ENCODE assay signal across 9 mouse cellular contexts in genomic region chr6:5167051-5167677, GRCm38 (mm10). TPM values are rescaled to one million over a fixed set of nuclear protein-coding genes. Genes with fewer than 3 reads are reported as not detected.
DNase-seq lines count a peak whose midpoint lies in the region; ATAC-seq and TF ChIP-seq lines count a peak whose summit lies in the region.
"Had no signal": no experiment of that assay in that cellular context is flagged by ENCODE, and none has a peak within 500 bp of the region (broad histone marks: within the 10 kb centered on the region; RNA-seq: fewer than 3 reads in every experiment).

No protein-coding gene starts in this region.

- intact Hi-C loops in gastrocnemius, postnatal 36 days (cut with DNase I) = no loop called here

- H3K27ac ChIP-seq in CH12.LX (ENCODE audit: insufficient read depth, low read depth) = no peak overlapping the region
- peak overlapping the region; percentile 40 for H3K27ac ChIP-seq in heart, embryonic 16.5 days (ENCODE audit: low read length)

- ATAC-seq in heart, embryonic 16.5 days (replicated peaks; ENCODE audit: extremely low read depth, insufficient read depth, low FRiP score) = 0 out of 2 replicates have a peak, but pooled peaks have one; percentile 28

- H3K79me2 ChIP-seq in CH12.LX (replicated peaks; ENCODE audit: control insufficient read depth, extremely low read depth, insufficient read depth, poor library complexity, severe bottlenecking) = no peaks in the 10 kb centered on the region

- dilution Hi-C loops in CH12.LX (cut with MboI; ENCODE audit: extremely low pct_ligation_motif_present, extremely low pct_unique_long_range_greater_than_20kb, low sequenced_read_pairs) = no loop called here

- no peaks in the 10 kb centered on the region for H3K27me3 ChIP-seq in CH12.LX (replicated peaks)
- no peaks in the 10 kb centered on the region for H3K27me3 ChIP-seq in heart, embryonic 16.5 days (ENCODE audit: control insufficient read depth, insufficient read depth, low read length)

- WGBS in heart, embryonic 16.5 days = 40% methylated on average over 14 of the region's 14 CpGs

- no peaks in the 10 kb centered on the region for H3K9me3 ChIP-seq in CH12.LX (replicated peaks; ENCODE audit: low read length)
- H3K9me3 ChIP-seq in heart, embryonic 16.5 days (replicated peaks; ENCODE audit: control insufficient read depth, low read length) = no peaks in the 10 kb centered on the region

- in situ Hi-C loops in CH12.LX (cut with MboI; ENCODE audit: low pct_ligation_motif_present, low pct_unique_long_range_greater_than_20kb, low sequenced_read_pairs) = no loop called here

- peak overlapping the region; percentile 72 for H3K4me2 ChIP-seq in CH12.LX (ENCODE audit: insufficient read depth, low read depth, poor library complexity, severe bottlenecking)
- H3K4me2 ChIP-seq in heart, embryonic 16.5 days (ENCODE audit: low read depth, low read length) = peak overlapping the region; percentile 47

- TF ChIP-seq RAD21 in CH12.LX (IDR thresholded peaks at IDR 0.05; ENCODE audit: low read depth, low read length) = no peak

- TF ChIP-seq CTCF in CH12.LX (conservative IDR thresholded peaks at IDR 0.05 in 1 of 2, IDR thresholded peaks at IDR 0.05 in 1 of 2; ENCODE audit: low read depth in 2 of 2, low read length in 2 of 2) = no peak

- H3K9ac ChIP-seq in CH12.LX (ENCODE audit: insufficient read depth, low read depth) = no peak overlapping the region; the same call in 1 of the 2 replicates
- H3K9ac ChIP-seq in heart, embryonic 16.5 days (ENCODE audit: low read length) = no peak overlapping the region

- no peak for DNase-seq in CH12.LX (ENCODE audit: extremely low read depth)
- peak; percentile 21 for DNase-seq in brain, adult 2 months (ENCODE audit: low read depth, low spot score)
- DNase-seq in lung, postnatal 10 days = peak; percentile 27
- no peak for DNase-seq in gastrocnemius, adult 8-10 months (ENCODE audit: low spot score in 2 of 2)
- no peak for DNase-seq in gastrocnemius, postnatal 36 days
- DNase-seq in urinary bladder, postnatal 36 days (ENCODE audit: low spot score in 2 of 2) = no peak
- DNase-seq in spleen, adult 12 weeks (ENCODE audit: low spot score) = no peak

- no peaks in the 10 kb centered on the region for H3K4me1 ChIP-seq in CH12.LX (ENCODE audit: control insufficient read depth in 1 of 2, insufficient read depth in 2 of 2)
- H3K4me1 ChIP-seq in heart, embryonic 16.5 days (ENCODE audit: control insufficient read depth, insufficient read depth, low read length) = 0 out of 2 replicates have a peak, but pooled peaks cover 2% of the 10 kb centered on the region

- H3K36me3 ChIP-seq in CH12.LX (replicated peaks in 1 of 2; ENCODE audit: control insufficient read depth in 1 of 2, insufficient read depth in 1 of 2, low read length in 1 of 2) = no peaks in the 10 kb centered on the region
- no peaks in the 10 kb centered on the region for H3K36me3 ChIP-seq in heart, embryonic 16.5 days (ENCODE audit: control insufficient read depth, insufficient read depth)

- H3K4me3 ChIP-seq in CH12.LX (replicated peaks in 1 of 3; ENCODE audit: low read depth in 2 of 3, low read length in 2 of 3, poor library complexity in 1 of 3) = peak overlapping the region in 2 of 3 experiments; percentile 34 to 45
- peak overlapping the region; percentile 16; the same call in 1 of the 2 replicates for H3K4me3 ChIP-seq in heart, embryonic 16.5 days (ENCODE audit: low read length)
- H3K4me3 ChIP-seq: myocyte had no signal

- peak; percentile 40; the same call in 1 of the 2 replicates for TF ChIP-seq POLR2A in CH12.LX (IDR thresholded peaks at IDR 0.05; ENCODE audit: low read depth, low read length)

- no peak for TF ChIP-seq EP300 in CH12.LX (IDR thresholded peaks at IDR 0.05; ENCODE audit: low read length)

TF ChIP-seq in CH12.LX, 34 proteins besides CTCF, POLR2A, EP300 and RAD21:
- TF ChIP-seq SMC3 (IDR thresholded peaks at IDR 0.05; ENCODE audit: low read depth, low read length) (no peak), IRF4 (IDR thresholded peaks at IDR 0.05; ENCODE audit: low read depth, low read length) (0 out of 2 replicates have a peak, but pooled peaks have one; percentile 5), GABPA (IDR thresholded peaks at IDR 0.05; ENCODE audit: insufficient replicate concordance, low read depth, low read length) (no peak)

RNA-seq across cellular contexts. Expression of gene Pon1, which starts 26.6 kb away (rescaled TPM):
- total RNA-seq in CH12.LX (2012; rRNA removed) (not detected in 2 replicates), CH12.LX (2014; rRNA removed) (not detected in 2 replicates)
- polyA plus RNA-seq in CH12.LX (2012; ENCODE audit: insufficient read length, low read depth) = not detected in 2 replicates
- 0.10 TPM in 1 of 2 replicates, not detected in the other for polyA plus RNA-seq in heart, embryonic 16.5 days (2015; fragmentation: Nextera tagmentation; extraction: Ambion mirVana)
- under 1 TPM in 2 of 4 experiments, not detected in 2; 0.38 to 0.51 TPM for total RNA-seq in gastrocnemius, adult 8-10 months (2022)
- under 1 TPM in 1 of 2 experiments, not detected in 1; 0.42 TPM for total RNA-seq in gastrocnemius, postnatal 36 days (2021)
- polyA plus RNA-seq: myocyte had no signal

Comparison
In these comparisons a context has a peak if more than half of its experiments do, and no peak if none do; other contexts are left out.
1. DNase-seq: peak in brain, adult 2 months (single experiment) and lung, postnatal 10 days (single experiment); none in CH12.LX (single experiment), gastrocnemius, adult 8-10 months (0 of 2), gastrocnemius, postnatal 36 days (0 of 2), urinary bladder, postnatal 36 days (0 of 2) and spleen, adult 12 weeks (single experiment).